Mouse (Mus musculus): Measurements from ENCODE around the gene Polr2c.

GRCm38 (mm10) chr8:94922176-94922575, 64.9 kb downstream of the Polr2c start:
- TF ChIP-seq CTCF (IDR thresholded peaks at IDR 0.05; ENCODE audit: low read depth) (no peak), EP300 (IDR thresholded peaks at IDR 0.05; ENCODE audit: low read depth) (no peak)
